Mouse (Mus musculus) kidney, postnatal 10 days (tissue): ENCODE data around the gene AC140267.1.

Source experiments
- DNase-seq: peaks from one replicate; pipeline ENCODE4 v3.0.0; 2021; ENCODE audit warnings: mixed read lengths

Gene AC140267.1

GRCm38 (mm10) chr15:80235535-80235934 is at the start of gene AC140267.1:
AC140267.1 (plus strand) TSS chr15:80235835.
- DNase-seq = no peak

DNA sequence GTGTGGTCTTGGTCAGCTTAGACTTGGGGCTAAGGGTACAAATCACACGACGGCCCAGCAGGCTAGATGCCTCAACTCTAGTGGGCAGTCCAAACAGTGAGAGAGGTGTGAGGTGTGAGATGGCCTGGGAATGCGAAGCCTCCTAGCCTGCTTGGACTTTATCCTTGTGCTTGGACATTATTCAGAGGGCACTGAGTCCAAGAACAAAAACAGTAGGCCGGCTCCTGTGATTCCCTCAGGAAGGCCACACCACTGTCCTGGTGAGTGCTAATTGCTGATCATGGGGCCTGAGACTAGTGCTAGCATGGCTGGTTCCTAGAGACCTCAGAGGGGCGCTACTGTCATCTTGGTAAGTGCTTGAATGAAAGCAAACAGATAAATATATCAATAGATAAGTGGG is 46.7 kb upstream of the AC140267.1 start:
- DNase-seq = peak; percentile 56

DNA sequence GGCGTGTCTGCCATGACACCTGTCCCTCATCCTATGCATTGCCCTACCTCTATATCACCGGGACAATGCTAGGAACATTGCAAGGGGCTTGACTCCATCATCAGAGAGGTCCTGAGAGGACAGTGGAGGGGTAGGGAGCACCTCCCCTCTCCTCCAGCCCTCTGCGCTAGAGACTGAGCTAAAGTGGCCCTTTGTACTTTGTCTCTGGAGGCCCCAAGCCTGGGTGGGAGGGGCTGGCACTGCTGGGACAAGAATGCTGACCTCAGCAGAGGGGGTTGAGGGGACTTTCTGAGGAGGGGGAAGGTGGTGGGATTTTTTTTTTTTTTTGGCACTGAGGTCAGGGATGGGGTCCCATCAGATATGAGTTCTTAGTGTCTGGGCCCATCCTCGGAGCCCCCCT is 45.6 kb upstream of the AC140267.1 start:
- DNase-seq = peak; percentile 71

DNA sequence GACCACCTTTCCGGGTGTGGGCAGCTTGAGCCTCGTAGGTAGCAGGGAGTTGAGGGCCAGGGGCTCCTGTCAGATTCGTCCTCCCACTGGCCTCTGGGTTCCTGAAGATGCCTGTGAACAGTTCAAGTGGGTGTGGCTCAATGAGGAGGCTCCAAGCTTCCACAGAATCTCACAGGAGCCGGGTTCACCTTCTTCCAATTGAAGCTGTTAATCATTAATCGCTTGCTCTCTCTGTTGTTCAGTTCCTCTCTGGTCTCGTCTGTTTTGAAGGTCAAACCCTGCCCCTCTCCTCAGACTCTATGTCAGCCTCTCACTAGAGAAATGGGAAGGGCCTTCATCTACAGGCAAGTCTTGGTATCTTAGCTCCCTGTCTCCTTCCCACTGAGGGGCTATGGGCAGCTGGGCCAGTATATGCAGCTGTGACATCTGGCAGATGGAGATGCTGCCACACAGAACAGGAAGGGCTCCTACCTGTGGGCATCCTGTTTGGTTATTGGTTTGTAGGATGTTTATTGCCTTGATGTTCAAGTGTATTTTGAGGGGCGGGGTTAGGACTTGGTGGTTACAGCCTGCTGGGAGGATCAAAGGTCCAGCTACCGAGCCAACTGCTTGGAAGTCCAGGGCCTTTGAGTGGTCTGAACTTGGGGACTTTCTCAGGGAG is 43.9 kb upstream of the AC140267.1 start:
- peak; percentile 42 for DNase-seq

DNA sequence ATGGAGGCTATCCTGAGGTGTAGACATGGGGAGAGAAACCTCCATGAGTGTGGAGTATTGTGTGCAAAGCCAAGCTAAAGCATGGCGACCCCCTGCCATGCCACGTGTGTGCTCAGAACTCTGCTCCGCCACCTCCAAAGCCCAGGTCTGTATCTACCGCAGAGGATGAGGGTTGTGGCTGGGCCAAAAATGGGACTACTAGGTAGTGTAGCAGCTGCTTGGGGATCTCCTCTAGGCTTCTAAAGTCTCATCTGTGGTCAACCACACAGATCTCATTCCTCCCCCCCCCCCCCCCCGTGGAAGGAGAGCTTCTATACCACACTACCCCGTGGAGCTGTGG is 43.4 kb upstream of the AC140267.1 start:
- DNase-seq = no peak

- no peak for DNase-seq
These were observed 42.8 kb upstream of the AC140267.1 start for GRCm38 (mm10) chr15:80192847-80193246.

- no peak for DNase-seq
These were observed 36.1 kb upstream of the AC140267.1 start for GRCm38 (mm10) chr15:80199556-80199955.

DNA sequence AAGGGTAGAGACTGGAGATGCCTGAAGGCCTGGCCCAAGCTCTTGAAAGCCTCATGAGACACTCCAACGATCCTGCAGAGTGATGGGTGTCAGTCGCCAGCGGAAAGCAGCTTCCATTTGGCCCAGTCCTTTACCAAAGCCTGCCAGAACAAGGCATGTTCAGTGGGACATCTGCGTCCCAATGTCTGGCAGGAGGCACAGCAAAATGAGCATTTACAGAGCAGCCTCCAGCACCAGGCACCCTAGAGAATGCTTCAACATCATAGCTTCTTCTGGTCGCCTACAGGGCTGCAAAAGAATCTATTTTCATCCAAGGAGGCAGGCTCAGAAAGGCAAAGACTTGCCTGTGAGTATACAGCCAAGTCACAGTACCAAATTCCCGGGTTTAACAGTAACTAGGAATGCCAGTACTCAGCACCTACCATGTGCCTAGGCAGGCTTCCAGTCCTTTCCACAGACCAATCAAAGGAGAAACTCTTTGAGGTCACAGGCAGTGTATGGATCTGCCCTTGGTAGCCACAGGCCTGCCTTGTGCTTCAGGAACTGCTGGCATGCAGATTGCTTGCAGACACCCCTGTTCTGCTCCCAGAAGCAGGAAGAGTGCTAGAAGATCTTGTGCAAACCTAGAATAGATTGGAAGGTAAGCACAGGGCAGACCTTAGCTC is 33.4 kb upstream of the AC140267.1 start:
- no peak for DNase-seq

DNA sequence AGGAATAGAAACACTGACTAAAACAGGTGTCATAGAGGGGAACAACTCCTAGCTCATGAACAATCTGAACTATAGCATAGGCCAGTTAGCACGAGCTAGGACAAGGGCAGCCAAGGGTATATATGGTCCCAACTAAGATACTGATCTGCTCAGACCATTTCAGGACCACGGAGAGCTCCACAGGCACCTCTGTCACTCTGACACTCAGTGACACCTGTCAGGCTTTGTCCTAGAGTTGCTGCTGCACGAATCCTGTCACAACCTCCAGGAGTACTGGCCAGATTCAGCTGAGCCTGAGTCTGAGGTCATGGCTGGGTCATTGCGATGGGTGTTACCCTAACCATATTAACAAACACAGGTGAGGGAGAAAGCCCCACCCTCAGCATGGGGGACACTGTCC is 32.2 kb upstream of the AC140267.1 start:
- peak; percentile 61 for DNase-seq

- no peak for DNase-seq
These were observed 29.5 kb upstream of the AC140267.1 start for GRCm38 (mm10) chr15:80206057-80206565.

- no peak for DNase-seq
These were observed 27.2 kb upstream of the AC140267.1 start for GRCm38 (mm10) chr15:80208446-80208845.

- DNase-seq = no peak
These were observed 21.9 kb upstream of the AC140267.1 start for GRCm38 (mm10) chr15:80213688-80214087.

GRCm38 (mm10) chr15:80215716-80216479 is 19.7 kb upstream of the AC140267.1 start:
- peak; percentile 56 for DNase-seq

DNA sequence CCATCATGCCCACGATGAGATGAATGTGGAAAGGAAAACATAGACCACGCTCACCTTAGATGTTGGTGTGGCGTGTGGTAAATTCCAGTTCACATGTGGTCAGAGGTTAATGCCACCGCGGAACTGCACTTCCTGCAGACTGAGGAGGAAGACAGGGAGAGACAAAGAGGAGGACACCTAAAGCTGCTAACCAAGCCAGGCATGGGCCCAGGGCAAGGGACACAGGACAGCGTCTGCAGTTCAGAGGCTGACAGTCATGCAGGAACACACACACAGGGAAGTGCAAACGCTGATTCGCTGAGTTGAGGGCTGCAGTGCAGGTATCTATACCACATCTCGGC is 19.2 kb upstream of the AC140267.1 start:
- no peak for DNase-seq

- no peak for DNase-seq
These were observed 18.2 kb upstream of the AC140267.1 start for GRCm38 (mm10) chr15:80217476-80217875.

DNA sequence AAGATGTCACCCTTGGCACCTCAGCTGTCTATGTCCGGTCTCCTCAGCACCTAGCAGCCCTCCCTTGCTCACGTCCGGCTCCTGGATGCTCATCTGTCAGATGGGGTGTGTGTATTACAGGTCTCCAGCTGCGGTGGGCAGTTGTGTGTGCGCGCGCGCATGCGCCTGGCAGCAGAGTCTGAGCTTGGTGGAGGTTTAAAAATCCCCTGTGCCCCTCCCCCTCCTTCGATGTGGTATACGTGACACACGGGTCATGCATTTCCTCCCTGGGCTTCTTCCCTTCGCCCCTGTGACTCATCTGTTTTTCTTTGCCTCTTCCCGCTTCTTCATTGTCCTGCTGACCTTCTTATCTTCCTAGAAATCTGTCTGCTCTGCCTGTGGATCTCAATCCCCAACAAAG is 16.4 kb upstream of the AC140267.1 start:
- DNase-seq = no peak

DNA sequence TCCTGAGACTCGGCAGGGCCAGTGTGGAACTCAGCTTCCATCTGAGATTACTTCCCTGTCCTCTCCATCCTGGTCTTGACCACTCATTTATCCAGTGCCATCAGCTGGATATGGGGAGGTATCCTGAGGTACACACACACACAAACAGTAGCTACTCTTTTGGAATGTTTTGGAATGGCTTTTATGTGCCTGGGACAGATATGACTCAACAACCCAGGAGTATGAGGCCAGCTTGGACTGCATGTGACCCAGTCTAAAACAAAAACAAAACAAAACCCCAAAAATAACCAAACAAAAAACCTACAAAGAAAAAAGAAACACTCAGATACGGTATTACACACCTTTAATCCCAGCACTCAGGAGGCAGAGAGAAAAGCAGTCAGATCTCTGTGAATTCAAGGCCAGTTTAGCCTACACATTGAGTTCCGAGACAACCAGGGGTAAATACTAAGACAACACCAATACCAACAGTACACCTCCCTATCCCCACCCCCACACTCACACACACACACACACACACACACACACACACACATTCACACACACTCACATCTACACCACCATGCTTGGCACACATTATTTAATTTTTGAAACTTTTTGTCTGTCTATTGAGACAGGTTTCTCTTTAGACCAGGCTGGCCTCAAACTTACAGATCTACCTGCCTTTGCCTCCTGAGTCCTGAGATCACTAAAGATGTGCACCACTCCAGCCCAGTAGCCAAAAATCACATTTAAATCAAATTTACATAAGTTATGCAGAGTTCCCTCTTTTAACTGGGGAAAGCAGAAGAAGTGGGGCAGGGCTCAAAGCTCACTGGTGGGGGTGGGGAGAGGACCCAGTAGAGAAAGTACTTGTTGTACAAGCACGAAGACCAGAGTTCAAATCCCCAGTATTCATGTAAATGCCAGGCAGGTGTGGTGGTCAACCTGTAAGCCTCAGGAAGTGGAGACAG is 15.7 kb upstream of the AC140267.1 start:
- no peak for DNase-seq

- DNase-seq = no peak
These were observed 14.6 kb upstream of the AC140267.1 start for GRCm38 (mm10) chr15:80221031-80221430.

- no peak for DNase-seq
These were observed 11.9 kb upstream of the AC140267.1 start for GRCm38 (mm10) chr15:80223751-80224150.

GRCm38 (mm10) chr15:80225208-80225607 is 10.4 kb upstream of the AC140267.1 start:
- DNase-seq = peak; percentile 82

DNA sequence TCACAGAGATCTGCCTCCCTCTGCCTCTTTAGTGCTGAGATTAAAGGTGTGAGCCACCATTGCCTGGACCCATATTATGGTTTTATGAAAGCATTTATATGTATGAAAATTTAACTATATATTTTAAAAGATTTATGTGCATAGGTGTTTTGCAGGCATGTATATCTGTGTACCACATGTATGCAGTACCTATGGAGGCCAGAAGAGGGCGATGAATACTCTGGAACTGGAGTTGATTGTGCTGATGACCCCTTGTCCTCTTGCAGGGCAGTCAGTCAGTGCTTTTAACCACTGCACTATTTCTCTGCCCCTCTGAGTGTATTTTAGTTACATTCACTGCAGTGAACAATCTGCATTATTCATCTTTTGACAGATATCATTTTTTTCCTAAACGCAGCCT is 9.8 kb upstream of the AC140267.1 start:
- peak; percentile 84 for DNase-seq

- DNase-seq = no peak
These were observed 7.4 kb upstream of the AC140267.1 start for GRCm38 (mm10) chr15:80228071-80228800.
